Mouse (Mus musculus): ENCODE results near the gene Cfap100. TPM values are rescaled to one million over a fixed set of nuclear protein-coding genes. Genes with fewer than 3 reads are reported as not detected.

Cfap100 gene
- total RNA-seq, 2 experiments from 2014 or later, result 9.8 to 10.4 TPM

DNA sequence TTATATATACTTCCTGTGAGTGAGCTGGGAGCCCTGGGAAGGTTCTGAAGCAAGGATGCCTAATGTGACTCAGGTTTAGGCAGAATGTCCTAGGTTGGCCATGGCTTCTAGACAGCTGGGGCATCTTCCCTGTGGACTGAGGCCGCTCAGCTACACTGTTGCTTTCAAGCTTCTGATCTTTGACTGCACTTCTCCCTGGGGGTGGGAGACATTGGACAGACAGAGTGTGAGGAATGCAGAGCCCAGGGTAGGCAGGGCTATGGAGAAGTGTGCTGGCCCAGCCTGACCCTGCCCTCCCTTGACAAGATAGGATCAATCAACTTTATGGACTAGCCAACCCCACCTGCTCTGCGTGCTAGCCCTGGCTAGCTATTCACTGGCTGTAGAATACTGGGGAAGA, 32.6 kb upstream of the Cfap100 start:
- no peak for DNase-seq (ENCODE audit: low spot score in 2 of 2)

DNA sequence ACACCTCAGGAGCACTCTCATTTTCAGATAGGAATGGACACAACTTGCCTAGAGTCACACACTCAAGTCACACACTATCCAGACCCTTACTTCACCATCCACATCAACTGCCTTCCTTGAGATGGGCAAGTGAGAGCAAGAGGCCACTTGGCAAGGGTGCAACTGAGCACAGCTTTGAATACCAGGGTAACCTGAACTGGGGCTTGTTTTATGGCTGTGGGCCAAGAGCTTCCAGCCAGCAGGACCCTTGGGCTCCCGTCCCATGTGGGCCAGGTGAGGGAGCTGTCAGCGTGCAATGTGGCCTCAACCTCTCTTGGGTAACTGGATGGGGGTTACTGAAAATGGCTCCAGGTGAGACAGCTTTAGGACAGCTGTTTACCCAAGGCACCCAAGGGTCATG, 28.8 kb upstream of the Cfap100 start:
- no peak for DNase-seq (ENCODE audit: low spot score in 2 of 2)

DNA sequence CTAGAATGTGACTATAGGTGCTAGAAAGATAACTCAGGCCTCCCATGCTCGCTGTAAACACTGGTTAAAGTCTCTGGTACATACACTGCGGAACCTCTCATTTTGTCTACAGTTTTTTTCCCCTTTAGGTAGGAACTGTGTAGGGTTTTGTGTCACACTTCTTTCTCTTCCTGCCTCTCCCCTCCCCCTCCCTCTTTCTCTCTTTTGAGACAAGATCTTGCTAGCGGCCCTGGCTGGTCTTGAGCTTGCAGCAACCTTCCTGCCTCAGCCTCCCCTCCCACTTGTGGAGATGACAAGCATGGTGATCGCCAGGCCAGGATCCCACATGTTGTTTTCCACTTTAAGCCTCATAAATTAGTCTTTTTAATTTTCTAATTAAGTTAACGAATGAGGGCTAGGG, 25.2 kb upstream of the Cfap100 start:
- no peak for DNase-seq (ENCODE audit: low spot score in 2 of 2)

DNA sequence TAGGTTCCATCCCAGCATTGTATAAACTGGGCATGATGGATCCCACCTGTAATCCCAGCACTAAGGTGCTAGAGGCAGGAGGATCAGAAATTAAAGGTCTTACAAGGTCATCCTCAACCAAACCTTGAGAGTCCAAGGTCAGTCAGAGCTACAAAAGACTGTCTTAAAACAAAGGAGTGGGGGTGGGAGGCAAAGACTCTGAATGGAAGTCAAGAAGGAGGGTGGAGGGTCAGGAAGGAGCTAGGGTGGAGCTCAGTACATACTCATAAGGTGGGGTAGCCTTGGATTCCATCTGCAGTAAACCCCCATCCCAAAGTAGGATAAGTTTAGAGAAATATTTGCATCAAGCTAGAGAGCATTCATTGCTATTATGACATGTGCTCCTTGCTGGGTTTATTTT, 24.0 kb upstream of the Cfap100 start:
- DNase-seq (ENCODE audit: low spot score in 2 of 2), result no peak

DNA sequence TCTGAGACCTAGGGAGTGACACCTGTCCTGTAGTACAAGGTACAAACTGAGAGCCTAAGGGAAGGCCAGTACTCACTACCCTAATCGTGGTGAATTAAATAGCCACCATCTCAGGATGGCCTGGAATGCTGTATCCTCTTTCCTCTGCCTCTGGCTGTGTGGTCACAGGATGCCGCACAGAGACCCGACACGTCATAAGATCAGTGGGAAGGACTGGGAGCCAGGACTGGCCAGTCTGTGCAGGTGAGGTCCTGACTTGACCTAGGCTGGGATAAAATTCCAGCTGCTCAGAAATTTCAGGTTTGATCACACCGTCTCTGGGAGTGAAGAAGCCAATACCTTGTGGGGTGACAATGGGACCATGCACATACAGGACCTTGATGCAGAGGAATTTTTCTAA, 22.9 kb upstream of the Cfap100 start:
- no peak for DNase-seq (ENCODE audit: low spot score in 2 of 2)

DNA sequence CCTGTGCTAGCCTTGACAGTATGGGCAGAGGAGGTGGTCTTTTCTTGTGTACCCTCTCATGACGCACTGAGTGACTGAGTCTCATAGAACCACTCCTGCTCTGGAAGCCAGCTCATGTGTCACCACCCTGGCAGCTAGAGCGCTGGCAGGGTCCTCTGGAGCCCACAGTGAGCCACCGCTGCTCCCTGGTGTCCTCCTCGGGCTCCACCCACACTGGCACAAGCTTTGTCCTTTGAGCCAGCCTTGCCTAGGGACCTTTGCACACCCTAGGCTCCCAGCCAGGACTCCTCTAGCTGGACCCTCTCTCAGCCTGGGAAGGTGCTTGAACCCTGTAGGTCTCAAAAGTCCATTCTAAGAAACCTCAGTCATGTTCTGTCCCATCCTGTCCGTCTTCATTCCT, 22.1 kb upstream of the Cfap100 start:
- DNase-seq (ENCODE audit: low spot score in 2 of 2), result peak; percentile 25 to 49

DNA sequence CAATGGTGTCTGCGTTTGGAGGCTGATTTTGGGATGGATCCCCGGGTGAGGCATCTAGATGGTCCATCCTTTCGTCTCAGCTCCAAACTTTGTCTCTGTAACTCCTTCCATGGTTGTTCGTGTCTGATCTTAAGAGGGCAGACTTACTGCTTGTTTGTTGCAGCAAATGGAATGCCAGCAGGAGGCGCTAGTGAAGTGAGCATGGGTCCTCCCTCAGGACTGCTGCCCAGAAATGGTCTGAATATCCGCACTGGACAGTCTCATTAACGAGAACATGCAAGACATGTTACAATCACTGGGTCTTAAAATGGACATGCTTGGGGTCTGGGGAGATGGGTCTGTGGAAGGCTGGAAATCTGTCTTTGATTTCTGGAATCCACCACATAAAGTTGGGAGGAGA, 21.6 kb upstream of the Cfap100 start:
- DNase-seq (ENCODE audit: low spot score in 2 of 2), result peak; percentile 73 to 88

DNA sequence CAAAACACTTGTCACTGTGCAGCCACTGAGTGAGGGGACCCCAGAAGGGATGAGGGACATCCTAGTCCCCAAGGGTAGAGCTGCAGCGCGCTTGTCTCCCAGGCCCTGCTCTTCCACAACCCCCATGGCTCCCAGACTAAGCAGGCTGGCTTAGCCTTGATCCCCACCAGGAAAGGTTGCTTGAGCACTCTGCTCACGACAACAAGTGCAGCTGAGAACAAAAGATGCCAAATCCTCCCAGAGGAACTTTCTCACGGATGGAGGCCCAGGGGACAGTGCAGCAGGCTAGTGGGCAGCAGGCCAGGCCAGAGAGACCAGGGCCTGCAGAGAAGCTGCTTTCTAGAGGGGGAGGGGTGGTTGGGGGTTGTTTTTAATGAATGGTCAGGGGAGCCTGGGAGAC, 18.3 kb upstream of the Cfap100 start:
- peak in 1 of 2 experiments; percentile 40 for DNase-seq (ENCODE audit: low spot score in 2 of 2)

DNA sequence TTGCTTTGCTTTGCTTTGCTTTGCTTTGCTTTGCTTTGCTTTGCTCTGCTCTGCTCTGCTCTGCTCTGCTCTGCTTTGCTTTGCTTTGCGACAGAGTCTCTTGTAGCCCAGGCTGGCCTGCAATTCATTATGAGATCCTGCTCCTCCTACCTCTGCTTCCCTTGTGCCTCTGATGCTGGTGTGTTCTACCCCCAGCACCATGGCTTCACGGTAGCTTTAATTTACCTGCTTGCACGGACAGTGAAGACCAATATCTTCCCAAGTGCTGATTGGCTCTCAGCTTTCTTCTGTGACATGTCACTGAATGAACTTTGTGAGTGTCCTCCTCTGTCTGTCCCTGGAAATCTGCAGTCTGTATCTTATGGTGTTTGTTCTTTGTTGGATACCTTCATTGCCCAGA, 8.4 kb upstream of the Cfap100 start:
- DNase-seq (ENCODE audit: low spot score in 2 of 2), result no peak

DNA sequence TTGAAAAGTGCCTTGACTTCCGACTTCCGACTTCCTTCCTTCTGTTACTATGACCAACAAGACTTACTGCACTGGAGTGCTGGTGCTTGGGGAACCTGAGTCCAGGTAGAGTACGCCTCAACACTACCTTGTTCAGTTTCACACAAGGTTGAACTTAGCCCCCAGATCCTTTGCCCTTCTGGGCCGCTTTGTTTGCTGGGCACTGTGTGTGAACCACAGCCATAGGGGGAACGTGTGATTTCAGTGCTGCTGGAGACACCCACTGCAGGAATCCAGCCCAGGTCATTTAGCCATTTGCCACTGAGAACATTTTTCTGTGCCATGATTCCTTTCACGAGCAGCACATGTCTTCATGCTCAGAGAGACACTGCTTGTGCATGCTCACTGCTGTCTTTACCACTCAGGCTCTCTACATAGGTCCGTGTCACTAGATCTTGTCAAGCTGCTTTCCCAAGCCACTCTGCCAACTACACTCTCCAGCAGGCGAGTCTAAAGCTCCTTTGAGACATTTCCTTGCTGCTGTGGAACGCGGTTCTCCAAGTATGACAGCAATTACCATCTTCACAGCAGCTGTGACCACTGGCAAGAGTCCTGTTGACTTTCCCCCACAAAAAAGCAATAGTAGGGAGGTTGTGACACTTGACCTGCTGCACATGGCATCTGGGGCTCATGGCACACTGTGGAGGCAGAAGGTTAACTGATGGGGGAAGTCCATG, 7.8 kb upstream of the Cfap100 start:
- no peak for DNase-seq (ENCODE audit: low spot score in 2 of 2)

DNA sequence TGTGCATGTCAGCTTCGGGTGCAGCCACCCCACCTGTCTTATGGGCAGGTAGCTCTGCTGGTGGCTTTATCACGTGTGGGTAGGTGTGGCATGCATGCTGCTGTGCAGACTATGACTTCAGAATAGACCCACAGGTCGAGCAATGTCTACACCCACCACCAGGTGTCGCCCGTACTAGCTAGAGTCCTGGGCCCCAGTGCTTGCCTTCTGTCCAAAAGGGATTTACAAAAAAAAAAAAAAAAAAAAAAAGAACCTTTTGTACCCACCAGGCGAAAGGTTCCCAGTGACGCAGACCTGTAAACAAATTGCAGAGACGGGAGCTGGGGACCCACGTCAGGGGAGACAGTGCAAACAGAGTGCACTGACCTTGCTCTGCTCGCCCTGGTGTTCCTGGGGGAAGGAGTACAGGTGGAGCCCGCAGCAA, 6.6 kb upstream of the Cfap100 start:
- DNase-seq (ENCODE audit: low spot score in 2 of 2), result peak; percentile 77 to 85

DNA sequence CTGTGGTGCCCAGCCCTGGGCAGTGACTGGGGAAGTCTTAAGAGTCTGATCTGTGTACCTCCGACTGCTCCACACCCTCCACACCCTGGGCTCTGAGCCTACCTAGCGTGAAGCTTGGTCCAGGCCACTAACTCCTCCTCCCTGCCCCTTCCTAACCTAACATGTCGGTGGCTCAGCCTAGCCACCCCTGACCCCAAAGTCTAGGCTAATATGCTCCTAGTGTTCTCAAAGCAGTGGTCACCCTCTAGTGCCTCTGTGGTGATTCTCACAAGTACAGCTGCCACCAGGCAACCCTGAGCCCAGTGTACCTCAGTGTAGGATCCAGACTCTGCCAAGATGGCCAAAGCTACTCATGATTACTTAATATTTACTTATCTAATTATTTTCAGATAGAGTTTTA, 6.1 kb upstream of the Cfap100 start:
- DNase-seq (ENCODE audit: low spot score in 2 of 2), result no peak

DNA sequence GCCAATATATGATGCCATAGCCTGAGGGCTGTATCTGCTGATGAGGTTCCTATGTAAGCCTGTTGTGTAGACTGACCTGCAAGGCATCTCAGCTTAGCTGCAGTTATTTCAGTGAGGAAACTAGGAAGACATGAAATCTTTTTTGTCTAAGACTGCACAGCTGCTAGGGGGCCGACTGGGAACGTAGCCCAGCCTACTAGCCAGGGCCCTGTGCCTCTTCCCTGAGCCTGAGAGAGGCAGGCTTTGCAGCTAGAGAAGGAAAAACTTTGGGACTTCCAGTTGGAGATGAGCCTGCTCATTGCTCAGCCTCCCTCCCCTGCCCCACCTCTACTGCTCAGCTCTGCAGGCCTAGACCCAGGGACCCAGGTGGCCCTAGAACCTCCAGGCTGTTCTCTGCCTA, 2.9 kb upstream of the Cfap100 start:
- DNase-seq (ENCODE audit: low spot score in 2 of 2), result peak in 1 of 2 experiments; percentile 50

DNA sequence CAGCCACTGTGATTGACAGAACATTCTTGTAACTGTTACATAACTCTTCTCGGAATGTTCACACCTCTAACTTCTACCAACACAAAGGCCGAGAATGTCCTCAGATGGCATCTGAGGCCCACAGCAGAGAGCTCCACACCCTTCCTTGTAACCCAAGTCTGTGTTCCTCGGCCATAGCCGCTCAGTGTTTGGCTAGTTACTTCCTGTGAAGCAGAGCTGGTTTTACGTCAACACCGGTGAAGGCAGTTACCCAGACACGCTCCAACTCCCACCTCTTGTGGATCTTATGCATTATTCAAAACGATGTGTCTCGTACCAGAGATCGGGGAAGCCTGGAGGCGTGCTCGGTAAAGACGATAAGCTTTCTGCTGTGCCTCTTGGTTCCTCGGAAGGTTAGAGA, 1.3 kb upstream of the Cfap100 start:
- DNase-seq (ENCODE audit: low spot score in 2 of 2), result no peak

DNA sequence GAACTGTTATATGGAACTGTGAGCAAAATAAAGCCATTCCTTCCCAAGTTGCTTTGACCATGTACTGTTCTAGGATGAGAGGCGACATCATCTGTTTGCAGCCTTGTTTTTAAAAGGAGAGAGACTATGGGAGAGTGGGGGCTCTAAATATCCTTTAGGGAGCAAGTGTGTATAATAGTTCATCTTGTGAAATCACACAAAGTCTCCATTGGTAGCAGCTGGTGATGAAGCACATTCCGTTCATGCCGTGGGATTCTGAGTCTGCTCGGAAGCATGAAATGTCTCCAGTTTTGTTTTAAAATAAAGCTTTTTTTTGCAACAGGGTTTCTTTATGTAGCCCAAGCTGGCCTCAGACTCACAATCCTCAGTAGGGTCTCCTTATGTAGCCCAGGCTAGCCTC, 2.6 kb downstream of the Cfap100 start:
- DNase-seq (ENCODE audit: low spot score in 2 of 2), result no peak

DNA sequence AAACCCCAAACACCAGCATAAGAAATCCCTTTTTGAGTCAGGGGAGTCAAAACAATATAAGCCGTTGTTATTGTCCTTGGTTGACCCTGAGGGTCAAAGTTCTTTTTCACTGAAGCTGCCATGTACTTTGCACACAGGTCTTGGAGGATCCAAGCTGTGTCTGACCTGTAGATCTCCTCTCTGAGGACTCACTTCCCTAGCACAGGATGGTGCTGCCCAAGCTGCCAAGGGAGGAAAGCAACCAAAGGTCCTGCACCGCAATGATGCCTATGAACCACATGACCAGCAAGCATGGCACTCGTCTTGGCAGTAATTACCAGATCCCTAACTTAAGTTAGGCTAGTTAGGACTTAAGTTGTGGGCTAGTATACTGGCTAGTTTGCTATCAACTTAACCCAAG, 3.2 kb downstream of the Cfap100 start:
- no peak for DNase-seq (ENCODE audit: low spot score in 2 of 2)

DNA sequence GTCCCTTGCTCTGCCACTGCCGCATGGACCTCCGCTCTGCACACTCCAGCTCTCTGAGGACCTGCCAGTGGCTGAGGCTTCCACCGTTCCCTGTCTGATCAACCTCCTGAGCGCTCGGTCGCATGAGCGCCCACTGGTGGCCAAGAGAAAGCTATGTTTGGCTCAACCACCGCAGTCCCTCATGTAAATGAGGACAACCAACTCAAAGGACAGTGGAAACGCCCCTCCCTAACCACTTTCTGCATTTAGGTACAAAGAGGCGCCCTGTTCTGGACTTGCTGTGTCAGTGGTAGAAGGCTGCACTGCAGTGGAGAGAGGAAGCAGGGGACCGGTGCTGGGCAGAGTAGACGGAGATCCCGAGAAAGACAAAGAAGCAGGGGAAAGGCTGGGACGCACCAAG, 6.0 kb downstream of the Cfap100 start:
- peak; percentile 76 to 87 for DNase-seq (ENCODE audit: low spot score in 2 of 2)

DNA sequence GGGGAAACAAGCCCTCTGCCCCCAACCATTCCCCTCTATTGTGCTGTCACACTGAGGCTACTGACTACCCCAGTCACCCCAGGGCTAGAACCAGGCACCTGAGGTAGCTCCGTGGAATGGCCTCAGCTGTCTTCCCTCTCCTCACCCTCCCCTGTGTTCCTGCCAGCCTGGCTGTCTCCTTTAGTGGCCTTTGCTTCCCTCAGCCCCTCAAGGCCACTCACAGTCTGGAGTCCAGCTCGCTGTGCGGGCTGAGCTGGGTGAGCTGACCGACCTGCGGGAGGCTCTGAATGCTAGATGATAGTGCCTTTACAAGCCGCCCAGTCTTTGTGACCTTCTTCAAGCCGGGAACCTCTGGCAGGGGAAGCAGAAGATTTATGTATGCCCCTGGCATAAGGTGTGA, 16.7 kb downstream of the Cfap100 start:
- no peak for DNase-seq (ENCODE audit: low spot score in 2 of 2)

DNA sequence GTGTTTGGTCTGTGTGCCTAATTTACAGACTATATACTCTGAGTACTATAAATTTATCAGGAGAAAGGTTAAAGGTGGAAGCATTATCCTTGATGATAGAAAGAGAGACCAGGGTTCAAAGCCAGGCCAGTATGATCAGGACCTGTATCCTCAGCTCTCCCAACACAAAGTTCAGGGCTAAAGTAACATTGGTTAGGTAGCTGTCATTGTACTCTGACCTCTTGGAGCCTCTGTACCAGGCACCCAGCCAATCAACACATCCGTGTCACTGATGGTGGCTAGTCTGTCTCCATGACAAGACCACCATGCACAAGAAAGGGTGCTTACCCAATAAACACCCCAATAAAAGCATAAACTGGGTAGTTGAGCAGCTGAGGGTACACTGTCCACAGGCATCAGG, 17.6 kb downstream of the Cfap100 start:
- DNase-seq (ENCODE audit: low spot score in 2 of 2), result no peak

DNA sequence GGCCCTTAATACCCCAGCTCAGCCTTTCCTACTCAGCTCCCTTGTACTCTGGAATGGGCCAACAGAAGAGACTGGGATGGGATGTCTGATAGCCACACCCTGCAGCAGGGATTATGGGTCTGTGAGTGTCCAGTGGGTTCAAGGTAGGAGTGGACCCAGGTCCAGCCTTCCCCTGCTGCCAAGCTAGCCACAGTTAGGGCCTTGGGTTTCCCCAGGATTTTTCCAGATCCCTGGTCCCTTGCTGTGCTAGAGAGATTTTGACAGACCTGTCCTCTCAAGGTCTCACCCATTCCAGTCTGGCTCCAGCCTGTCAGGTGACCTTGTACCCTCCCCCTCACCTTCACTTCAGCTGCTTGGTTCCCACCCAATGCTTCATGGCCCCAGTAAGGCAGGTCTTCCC, 20.0 kb downstream of the Cfap100 start:
- DNase-seq (ENCODE audit: low spot score in 2 of 2), result no peak

DNA sequence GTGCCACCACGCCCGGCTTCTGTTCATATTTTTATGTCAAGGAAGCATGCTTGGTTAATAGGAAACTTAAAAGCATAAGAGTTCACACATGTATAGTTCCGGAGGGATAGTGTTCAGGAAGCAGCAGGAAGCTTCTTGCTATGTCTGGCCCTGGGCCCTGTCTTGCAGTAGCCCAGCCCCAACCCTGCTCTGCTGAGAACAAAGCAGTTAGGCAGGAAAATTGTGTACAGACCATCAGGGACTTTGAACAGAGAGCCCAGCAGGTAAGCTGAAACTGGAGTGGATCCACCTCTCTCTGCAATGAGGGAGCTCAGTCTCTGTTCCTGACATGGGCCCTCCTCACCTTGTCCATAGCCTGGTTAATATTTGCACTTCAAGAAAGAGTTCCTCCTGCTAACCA, 31.3 kb downstream of the Cfap100 start:
- no peak for DNase-seq (ENCODE audit: low spot score in 2 of 2)

DNA sequence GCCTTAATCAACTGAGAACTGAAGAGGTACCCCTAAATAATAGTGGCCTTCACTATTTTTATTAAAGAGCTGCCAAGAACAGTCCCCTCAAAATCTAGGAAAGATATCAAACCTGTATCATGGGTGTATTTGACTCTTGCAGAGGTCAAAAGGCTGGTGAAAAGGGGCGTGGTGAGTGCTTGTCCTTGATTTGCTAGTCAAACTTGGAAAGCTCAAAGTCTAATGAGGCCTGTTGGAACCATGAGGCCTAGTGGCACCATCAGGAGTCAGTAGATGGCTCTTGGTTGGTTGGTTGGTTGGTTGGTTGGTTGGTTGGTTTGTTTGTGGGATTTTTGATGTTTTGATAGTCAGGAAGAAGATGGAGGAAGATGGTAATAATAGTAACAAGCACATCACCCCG, 32.8 kb downstream of the Cfap100 start:
- no peak for DNase-seq (ENCODE audit: low spot score in 2 of 2)

DNA sequence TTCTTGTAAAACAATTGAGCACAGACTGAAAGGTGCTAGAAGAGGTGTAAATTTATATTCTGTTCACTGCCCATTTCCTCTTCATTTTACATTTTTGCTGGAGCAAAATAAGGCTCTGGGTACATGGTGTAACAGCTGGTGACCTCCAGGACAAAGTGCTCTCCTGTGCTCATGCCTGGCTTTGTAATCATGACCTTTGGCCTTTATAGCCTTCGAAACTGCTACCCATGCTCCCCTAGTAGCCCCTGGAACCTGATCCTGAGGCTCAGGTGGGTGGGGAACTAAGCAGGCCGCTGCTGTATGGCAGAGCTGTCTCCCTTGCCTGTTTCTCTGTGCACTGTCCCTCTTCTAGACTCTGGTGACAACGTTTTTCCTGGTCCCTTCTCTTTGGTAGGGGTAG, 34.6 kb downstream of the Cfap100 start:
- no peak for DNase-seq (ENCODE audit: low spot score in 2 of 2)

DNA sequence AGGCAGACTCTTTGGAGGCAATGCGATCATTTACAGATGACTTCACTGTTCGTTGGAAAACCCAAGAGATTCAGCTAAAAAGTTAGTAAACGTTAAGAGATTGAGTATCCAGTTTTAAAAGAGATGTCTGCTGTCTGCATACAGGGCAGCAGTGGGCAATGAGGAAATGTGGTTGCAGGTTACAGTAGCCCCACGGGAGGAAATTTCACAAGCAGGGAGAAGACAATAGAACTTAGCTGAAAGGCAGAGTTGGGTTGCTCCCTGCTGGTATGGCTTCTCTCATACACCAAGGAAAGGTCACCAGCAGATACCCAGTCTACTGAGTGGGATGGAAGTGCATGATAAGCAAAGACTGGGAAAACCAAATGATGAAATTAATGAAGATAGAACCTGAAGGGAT, 38.0 kb downstream of the Cfap100 start:
- no peak for DNase-seq (ENCODE audit: low spot score in 2 of 2)
